Mouse (Mus musculus) liver, adult 2 months (tissue): ENCODE measurements at regions not wholly inside any gene's neighbourhood (a gene's known extent, or its start where the extent isn't known, plus 50 kb on each side); places are given as distances from the start of the nearest gene placed in this dataset.

Experiments used
- CTCF ChIP-seq: fragments of 200-500 bp; IDR thresholded peaks from 2 replicates; pipeline ENCODE4 v1.5.1; 2011; ENCODE audit warnings: low read depth, low read length, control low read depth
- POLR2A ChIP-seq: fragments of 200-500 bp; IDR thresholded peaks from 2 replicates; pipeline ENCODE4 v1.6.1; 2011; ENCODE audit warnings: low read length, control low read depth; ENCODE audit not compliant: insufficient read depth; ENCODE audit errors: extremely low read depth

GRCm38 (mm10) chr17:84118781-84119180 is 69.0 kb downstream of the Zfp36l2 start:
- TF ChIP-seq CTCF (no peak), POLR2A (no peak)
